Mouse (Mus musculus): ENCODE data around the gene Hoxb7.

GRCm38 (mm10) chr11:96303151-96304099 is 17.0 kb downstream of the Hoxb7 start, which contains the start of gene Hoxb5:
- peak; percentile 79 for TF ChIP-seq CTCF (conservative IDR thresholded peaks at IDR 0.05; ENCODE audit: insufficient read depth, insufficient read length, low read depth, low read length)
- TF ChIP-seq POLR2A (IDR thresholded peaks at IDR 0.05; ENCODE audit: low read depth, low read length): no peak
